Mouse (Mus musculus): ENCODE measurements around the gene Arl14.

- TF ChIP-seq CTCF (IDR thresholded peaks at IDR 0.05; ENCODE audit: borderline replicate concordance, extremely low read depth, insufficient read depth, insufficient read length) = peak; percentile 60
- no peak for TF ChIP-seq POLR2A (IDR thresholded peaks at IDR 0.05; ENCODE audit: borderline replicate concordance, extremely low read depth, insufficient read depth, insufficient read length, poor library complexity, severe bottlenecking)
These were observed 13.5 kb upstream of the Arl14 start for GRCm38 (mm10) chr3:69208441-69209309.

Measured in brain, embryonic 14.5 days (tissue).